Mouse (Mus musculus) stomach, embryonic 14.5 days (tissue): ENCODE results near the gene Cd38. TPM values are rescaled to one million over a fixed set of nuclear protein-coding genes. Genes with fewer than 3 reads are reported as not detected.
A peak's percentile ranks its signal among the peaks of the same experiment; 100 is the strongest.

Experiments used
- ATAC-seq: fragments of 200-750 bp; cut with Nextera tagmentation; 2 replicates; pipeline ENCODE4 v1.8.0; 2017; ENCODE audit warnings: low read depth, moderate TSS enrichment; ENCODE audit not compliant: insufficient number of reproducible peaks, insufficient read depth, low FRiP score
- H3K27ac ChIP-seq: fragments of 300-500 bp; sonication (generic); 2 replicates; pipeline ENCODE4 v1.5.1; 2014; ENCODE audit warnings: mild to moderate bottlenecking, low read length, moderate library complexity, mixed read lengths
- H3K27me3 ChIP-seq: fragments of 300-500 bp; sonication (generic); 2 replicates; pipeline ENCODE4 v1.6.1; 2014; ENCODE audit warnings: low read length, control low read depth, mixed read lengths; ENCODE audit not compliant: control insufficient read depth, insufficient read depth
- H3K36me3 ChIP-seq: fragments of 300-500 bp; sonication (generic); 2 replicates; pipeline ENCODE4 v1.6.1; 2014; ENCODE audit warnings: mild to moderate bottlenecking, control low read depth, low read length, moderate library complexity, mixed read lengths; ENCODE audit not compliant: control insufficient read depth, insufficient read depth
- H3K4me1 ChIP-seq: fragments of 300-500 bp; sonication (generic); 2 replicates; pipeline ENCODE4 v1.6.1; 2014; ENCODE audit warnings: low read length, control low read depth, mixed read lengths; ENCODE audit not compliant: control insufficient read depth, insufficient read depth
- H3K4me2 ChIP-seq: fragments of 300-500 bp; sonication (generic); replicated peaks from 2 replicates; pipeline ENCODE4 v1.6.1; 2014; ENCODE audit warnings: low read depth, low read length, control low read depth
- H3K4me3 ChIP-seq: fragments of 300-500 bp; sonication (generic); 2 replicates; pipeline ENCODE4 v1.5.1; 2014; ENCODE audit warnings: low read depth, low read length, control low read depth
- H3K9ac ChIP-seq: fragments of 300-500 bp; sonication (generic); replicated peaks from 2 replicates; pipeline ENCODE4 v1.6.1; 2014; ENCODE audit warnings: low read depth, mild to moderate bottlenecking, control low read depth, low read length, moderate library complexity, mixed read lengths
- H3K9me3 ChIP-seq: fragments of 300-500 bp; sonication (generic); 2 replicates; pipeline ENCODE4 v1.6.1; 2016; ENCODE audit warnings: low read depth, low read length, control low read depth; ENCODE audit not compliant: control insufficient read depth
- WGBS: fragments of 180-500 bp; shearing (Covaris S2); extraction: QIAGEN DNeasy Blood & Tissue Kit; methylation state at CpG from one replicate; pipeline ENCODE4 v1.1.7; 2014; 5-methylcytosine and 5-hydroxymethylcytosine counted together
- polyA plus RNA-seq: library from polyadenylated mRNA; unstranded; fragments of >200 nt; fragmentation: Nextera tagmentation; extraction: Ambion mirVana; gene quantifications from 2 replicates; pipeline ENCODE4 v1.2.1, GENCODE M21; 2014

Cd38 gene
- polyA plus RNA-seq = 15.8 and 16.4 TPM in 2 replicates

- Histone ChIP-seq H3K4me2 (peak within 1 kb of the TSS; percentile 66), H3K27ac (peak within 1 kb of the TSS; percentile 33), H3K4me3 (peak within 1 kb of the TSS; percentile 34), H3K36me3 (no peaks in the 10 kb centered on the region), H3K9me3 (no peaks in the 10 kb centered on the region), H3K9ac (peak within 1 kb of the TSS; percentile 28; the same call in 1 of the 2 replicates), H3K27me3 (no peaks in the 10 kb centered on the region), H3K4me1 (0 out of 2 replicates have a peak, but pooled peaks cover 4% of the 10 kb centered on the region)
- no peak for ATAC-seq
Observed at GRCm38 (mm10) chr5:43868253-43868652, at the start of gene Cd38. Cd38 (plus strand) TSS chr5:43868553.

GRCm38 (mm10) chr5:43818695-43819094, 49.7 kb upstream of the Cd38 start, which contains the start of gene Bst1:
Bst1 (plus strand) TSS chr5:43818885.
- no peak for ATAC-seq
- H3K4me2 ChIP-seq = no peak within 1 kb of the TSS
- WGBS = 42% methylated on average over 12 of the region's 12 CpGs

GRCm38 (mm10) chr5:43820785-43821184, 47.6 kb upstream of the Cd38 start:
- H3K9ac ChIP-seq = no peak overlapping the region
- H3K4me3 ChIP-seq = no peak overlapping the region
- H3K27ac ChIP-seq = no peak overlapping the region
- no peak for ATAC-seq
- no peaks in the 10 kb centered on the region for H3K27me3 ChIP-seq
- no peak overlapping the region for H3K4me2 ChIP-seq
- no peaks in the 10 kb centered on the region for H3K36me3 ChIP-seq
- H3K4me1 ChIP-seq = no peaks in the 10 kb centered on the region
- H3K9me3 ChIP-seq = no peaks in the 10 kb centered on the region
- 82% methylated on average over 11 of the region's 11 CpGs for WGBS

More at GRCm38 (mm10) chr5:43818695-43819094, 49.7 kb upstream of the Cd38 start, which contains the start of gene Bst1:
- Histone ChIP-seq H3K27ac (no peak within 1 kb of the TSS), H3K27me3 (no peaks in the 10 kb centered on the region), H3K4me3 (no peak within 1 kb of the TSS), H3K36me3 (no peaks in the 10 kb centered on the region), H3K9me3 (no peaks in the 10 kb centered on the region), H3K9ac (no peak within 1 kb of the TSS), H3K4me1 (no peaks in the 10 kb centered on the region)

GRCm38 (mm10) chr5:43821538-43821937, 46.8 kb upstream of the Cd38 start, which contains the start of gene Fbxl5:
Fbxl5 (minus strand) TSS chr5:43821638.
- Histone ChIP-seq H3K9me3 (no peaks in the 10 kb centered on the region), H3K27ac (no peak within 1 kb of the TSS), H3K4me2 (no peak within 1 kb of the TSS), H3K36me3 (no peaks in the 10 kb centered on the region), H3K4me3 (no peak within 1 kb of the TSS), H3K4me1 (no peaks in the 10 kb centered on the region), H3K9ac (no peak within 1 kb of the TSS), H3K27me3 (no peaks in the 10 kb centered on the region)
- WGBS = 82% methylated on average over 19 of the region's 19 CpGs
- ATAC-seq = no peak

- 89% methylated on average over 8 of the region's 8 CpGs for WGBS
- Histone ChIP-seq H3K27ac (no peak overlapping the region), H3K9ac (no peak overlapping the region), H3K4me1 (no peaks in the 10 kb centered on the region), H3K4me3 (no peak overlapping the region), H3K36me3 (no peaks in the 10 kb centered on the region), H3K4me2 (no peak overlapping the region), H3K9me3 (no peaks in the 10 kb centered on the region), H3K27me3 (no peaks in the 10 kb centered on the region)
- no peak for ATAC-seq
Observed at GRCm38 (mm10) chr5:43822199-43822598, 46.2 kb upstream of the Cd38 start.

- Histone ChIP-seq H3K4me1 (no peaks in the 10 kb centered on the region), H3K27me3 (no peaks in the 10 kb centered on the region), H3K27ac (no peak overlapping the region), H3K9me3 (no peaks in the 10 kb centered on the region), H3K4me3 (no peak overlapping the region), H3K4me2 (no peak overlapping the region), H3K36me3 (no peaks in the 10 kb centered on the region), H3K9ac (no peak overlapping the region)
- ATAC-seq = no peak
- 81% methylated on average over 3 of the region's 3 CpGs for whole genome bisulfite sequencing
Observed at GRCm38 (mm10) chr5:43822824-43823223, 45.5 kb upstream of the Cd38 start.

GRCm38 (mm10) chr5:43824580-43824979, 43.8 kb upstream of the Cd38 start:
- Histone ChIP-seq H3K9ac (no peak overlapping the region), H3K4me2 (no peak overlapping the region), H3K9me3 (no peaks in the 10 kb centered on the region), H3K27ac (no peak overlapping the region), H3K4me1 (no peaks in the 10 kb centered on the region), H3K36me3 (no peaks in the 10 kb centered on the region), H3K4me3 (no peak overlapping the region), H3K27me3 (no peaks in the 10 kb centered on the region)
- WGBS = 79% methylated on average over 3 of the region's 3 CpGs
- no peak for ATAC-seq

- no peaks in the 10 kb centered on the region for H3K9me3 ChIP-seq
- no peak overlapping the region for H3K4me3 ChIP-seq
- H3K4me2 ChIP-seq = no peak overlapping the region
- H3K27me3 ChIP-seq = no peaks in the 10 kb centered on the region
- no peak for ATAC-seq
- no peak overlapping the region for H3K27ac ChIP-seq
- H3K36me3 ChIP-seq = no peaks in the 10 kb centered on the region
- no peak overlapping the region for H3K9ac ChIP-seq
- 90% methylated on average over 2 of the region's 2 CpGs for WGBS
- no peaks in the 10 kb centered on the region for H3K4me1 ChIP-seq
Observed at GRCm38 (mm10) chr5:43826883-43827282, 41.5 kb upstream of the Cd38 start.

GRCm38 (mm10) chr5:43827366-43827765, 41.0 kb upstream of the Cd38 start:
- Histone ChIP-seq H3K4me1 (no peaks in the 10 kb centered on the region), H3K9ac (no peak overlapping the region), H3K4me3 (no peak overlapping the region), H3K27me3 (no peaks in the 10 kb centered on the region), H3K9me3 (no peaks in the 10 kb centered on the region), H3K27ac (no peak overlapping the region), H3K4me2 (no peak overlapping the region), H3K36me3 (no peaks in the 10 kb centered on the region)
- WGBS = 44% methylated on average over 9 of the region's 9 CpGs
- no peak for ATAC-seq
